Mouse (Mus musculus) bone marrow, adult 2 months (tissue): Measurements from ENCODE around the gene Fars2. TPM values are rescaled to one million over a fixed set of nuclear protein-coding genes. Genes with fewer than 3 reads are reported as not detected.

Source experiments
- H3K27ac ChIP-seq: fragments of 200-500 bp; 2 replicates; pipeline ENCODE4 v1.5.1; 2012; ENCODE audit warnings: low read depth, mild to moderate bottlenecking, control low read depth, inconsistent platforms, low read length; ENCODE audit not compliant: control insufficient read depth, poor library complexity, insufficient read depth
- H3K4me1 ChIP-seq: fragments of 200-500 bp; 2 replicates; pipeline ENCODE4 v1.6.1; 2011; ENCODE audit warnings: low read length; ENCODE audit not compliant: control insufficient read depth, insufficient read depth
- H3K4me3 ChIP-seq: fragments of 200-500 bp; replicated peaks from 2 replicates; pipeline ENCODE3; 2011; ENCODE audit warnings: mild to moderate bottlenecking, low read depth, low read length, control low read depth; ENCODE audit not compliant: control insufficient read depth
- CTCF ChIP-seq: fragments of 200-500 bp; IDR thresholded peaks from 2 replicates; pipeline ENCODE4 v1.5.1; 2011; ENCODE audit warnings: low read length, control low read depth; ENCODE audit not compliant: control insufficient read depth, insufficient read depth
- POLR2A ChIP-seq: fragments of 200-500 bp; IDR thresholded peaks from 2 replicates; pipeline ENCODE4 v1.6.1; 2011; ENCODE audit warnings: low read depth, mild to moderate bottlenecking, control low read depth, low read length, borderline replicate concordance; ENCODE audit not compliant: control insufficient read depth
- WGBS: fragments of 180-500 bp; shearing (Covaris S2); methylation state at CpG from one replicate; pipeline ENCODE4 v1.1.7; 2018; 5-methylcytosine and 5-hydroxymethylcytosine counted together
- polyA plus RNA-seq: library from polyadenylated mRNA; stranded (reverse); fragments of >200 nt; gene quantifications from 2 replicates; pipeline ENCODE4 v1.2.4, GENCODE M21; 2011; ENCODE audit warnings: low replicate concordance; ENCODE audit not compliant: missing spikeins, insufficient read depth, insufficient read length

Fars2 gene
- polyA plus RNA-seq, 1 experiment: 29.7 TPM

- Histone ChIP-seq H3K4me3 (no peak overlapping the region), H3K4me1 (no peaks in the 10 kb centered on the region), H3K27ac (no peak overlapping the region)
- TF ChIP-seq POLR2A: no peak
- no peak for TF ChIP-seq CTCF
- WGBS: 70% methylated on average over 4 of the region's 4 CpGs
Observed at GRCm38 (mm10) chr13:36500370-36500905, 383.2 kb downstream of the Fars2 start.

- 84% methylated on average over 3 of the region's 3 CpGs for whole genome bisulfite sequencing
- no peak overlapping the region for H3K4me3 ChIP-seq
- no peaks in the 10 kb centered on the region for H3K4me1 ChIP-seq
- no peak for TF ChIP-seq CTCF
- no peak for TF ChIP-seq POLR2A
- no peak overlapping the region for H3K27ac ChIP-seq
Observed at GRCm38 (mm10) chr13:36503551-36503950, 386.3 kb downstream of the Fars2 start.

GRCm38 (mm10) chr13:36503991-36504390, 386.8 kb downstream of the Fars2 start:
- H3K4me3 ChIP-seq: no peak overlapping the region
- 85% methylated on average over 7 of the region's 7 CpGs for WGBS
- TF ChIP-seq CTCF (no peak), POLR2A (no peak)
- no peaks in the 10 kb centered on the region for H3K4me1 ChIP-seq
- no peak overlapping the region for H3K27ac ChIP-seq

- no peak overlapping the region for H3K27ac ChIP-seq
- TF ChIP-seq CTCF (no peak), POLR2A (no peak)
- 90% methylated on average over 6 of the region's 6 CpGs for WGBS
- H3K4me3 ChIP-seq: no peak overlapping the region
- H3K4me1 ChIP-seq: no peaks in the 10 kb centered on the region
Observed at GRCm38 (mm10) chr13:36505730-36506129, 388.5 kb downstream of the Fars2 start.

GRCm38 (mm10) chr13:36506315-36506714, 389.1 kb downstream of the Fars2 start:
- TF ChIP-seq CTCF: no peak
- TF ChIP-seq POLR2A: no peak
- Histone ChIP-seq H3K27ac (no peak overlapping the region), H3K4me1 (no peaks in the 10 kb centered on the region), H3K4me3 (no peak overlapping the region)
- 67% methylated on average over 5 of the region's 5 CpGs for WGBS

GRCm38 (mm10) chr13:36510161-36510560, 392.9 kb downstream of the Fars2 start:
- TF ChIP-seq POLR2A: no peak
- TF ChIP-seq CTCF: no peak
- H3K4me3 ChIP-seq: no peak overlapping the region
- WGBS: 72% methylated on average over 2 of the region's 2 CpGs
- H3K27ac ChIP-seq: no peak overlapping the region
- H3K4me1 ChIP-seq: no peaks in the 10 kb centered on the region

- no peak overlapping the region for H3K4me3 ChIP-seq
- no peaks in the 10 kb centered on the region for H3K4me1 ChIP-seq
- no peak overlapping the region for H3K27ac ChIP-seq
- WGBS: 89% methylated on average over 1 of the region's 1 CpGs
- TF ChIP-seq CTCF (no peak), POLR2A (no peak)
Observed at GRCm38 (mm10) chr13:36513126-36513525, 395.9 kb downstream of the Fars2 start.

- 69% methylated on average over 9 of the region's 9 CpGs for WGBS
- Histone ChIP-seq H3K4me1 (no peaks in the 10 kb centered on the region; the same call in 1 of the 2 replicates), H3K4me3 (no peak overlapping the region), H3K27ac (no peak overlapping the region)
- no peak for TF ChIP-seq POLR2A
- TF ChIP-seq CTCF: no peak
Observed at GRCm38 (mm10) chr13:36518144-36518571, 400.9 kb downstream of the Fars2 start.

- TF ChIP-seq CTCF (no peak), POLR2A (no peak)
- Histone ChIP-seq H3K27ac (no peak overlapping the region), H3K4me1 (no peaks in the 10 kb centered on the region), H3K4me3 (no peak overlapping the region)
- 88% methylated on average over 4 of the region's 4 CpGs for WGBS
Observed at GRCm38 (mm10) chr13:36527761-36528160, 410.5 kb downstream of the Fars2 start.
